Mouse (Mus musculus): ENCODE measurements around the gene Syngr2. TPM values are rescaled to one million over a fixed set of nuclear protein-coding genes. Genes with fewer than 3 reads are reported as not detected.
A peak's percentile ranks its signal among the peaks of the same experiment; 100 is the strongest.
"Not testable (repeated sequence)": the region's sequence is repeated elsewhere in the genome, so short reads cannot be mapped to it uniquely, and the experiment has no call there.

Syngr2 gene
- polyA plus RNA-seq, 1 experiment, result 188 TPM

DNA sequence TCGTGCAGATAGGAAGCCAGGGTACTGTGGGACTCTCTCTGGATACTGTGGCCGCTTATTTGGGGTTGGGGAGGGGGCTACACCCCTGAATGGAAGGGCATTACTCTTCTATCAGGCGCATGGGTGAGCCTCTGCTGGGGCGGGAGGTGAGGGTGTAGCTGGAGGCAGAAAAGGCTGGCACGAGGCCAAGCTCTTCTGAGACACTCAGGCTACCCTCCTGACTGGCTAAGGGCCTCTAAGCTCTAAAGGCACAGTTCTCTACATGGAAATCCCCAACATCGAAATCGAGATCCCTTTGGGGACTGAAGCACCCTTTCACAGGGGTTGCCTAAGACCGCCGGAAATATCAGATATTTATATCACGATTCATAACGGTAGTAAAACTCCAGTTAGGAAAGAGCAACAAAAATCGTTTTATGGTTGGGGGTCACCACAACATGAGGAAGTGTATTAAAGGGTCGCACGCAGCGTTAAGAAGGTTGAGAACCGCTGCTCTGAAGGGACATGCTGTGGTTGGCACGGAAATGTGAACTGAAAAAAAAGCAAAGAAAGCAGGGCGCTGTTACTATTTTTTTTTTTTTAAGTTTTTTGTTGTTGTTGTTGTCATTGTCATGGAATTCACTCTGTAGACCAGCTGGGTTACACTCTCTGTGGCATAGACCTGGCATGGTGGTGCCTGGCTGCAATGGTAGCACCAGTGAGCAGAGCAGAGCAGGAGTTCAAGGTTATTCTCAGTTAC is 18.9 kb downstream of the Syngr2 start:
- no peak for TF ChIP-seq POLR2A (IDR thresholded peaks at IDR 0.05; ENCODE audit: low read depth, low read length)
- no peak for TF ChIP-seq CTCF (IDR thresholded peaks at IDR 0.05; ENCODE audit: extremely low read depth, insufficient read depth, insufficient read length, insufficient replicate concordance)
- DNase-seq (ENCODE audit: low read depth in 1 of 2, low spot score in 2 of 2), result peak; percentile 72 to 74
- no peaks in the 10 kb centered on the region for H3K27me3 ChIP-seq (ENCODE audit: control insufficient read depth, insufficient read depth, low read length)
- 15% methylated on average over 18 of the region's 18 CpGs for WGBS
- H3K27ac ChIP-seq (ENCODE audit: insufficient read depth, low read length), result peak overlapping the region; percentile 94
- H3K4me3 ChIP-seq (ENCODE audit: extremely low read depth, insufficient read depth, insufficient read length), result peak overlapping the region; percentile 28; the same call in 1 of the 2 replicates
- peaks cover 27% of the 10 kb centered on the region; the same call in 1 of the 2 replicates for H3K4me1 ChIP-seq (ENCODE audit: control insufficient read depth, insufficient read depth, insufficient read length)
- no peaks in the 10 kb centered on the region for H3K36me3 ChIP-seq (ENCODE audit: control insufficient read depth, insufficient read depth, low read length)

GRCm38 (mm10) chr11:117828888-117829604 is 19.6 kb downstream of the Syngr2 start:
- H3K36me3 ChIP-seq (ENCODE audit: control insufficient read depth, insufficient read depth, low read length), result no peaks in the 10 kb centered on the region
- H3K27me3 ChIP-seq (ENCODE audit: control insufficient read depth, insufficient read depth, low read length), result no peaks in the 10 kb centered on the region
- no peak overlapping the region for H3K4me3 ChIP-seq (ENCODE audit: extremely low read depth, insufficient read depth, insufficient read length)
- peak overlapping the region; percentile 94 for H3K27ac ChIP-seq (ENCODE audit: insufficient read depth, low read length)
- no peak for DNase-seq (ENCODE audit: low read depth in 1 of 2, low spot score in 2 of 2)
- TF ChIP-seq CTCF (IDR thresholded peaks at IDR 0.05; ENCODE audit: extremely low read depth, insufficient read depth, insufficient read length, insufficient replicate concordance) (no peak), POLR2A (IDR thresholded peaks at IDR 0.05; ENCODE audit: low read depth, low read length) (no peak)
- peaks cover 27% of the 10 kb centered on the region; the same call in 1 of the 2 replicates for H3K4me1 ChIP-seq (ENCODE audit: control insufficient read depth, insufficient read depth, insufficient read length)
- 49% methylated on average over 9 of the region's 9 CpGs for WGBS

GRCm38 (mm10) chr11:117829671-117830215 is 20.3 kb downstream of the Syngr2 start:
- Histone ChIP-seq H3K4me3 (ENCODE audit: extremely low read depth, insufficient read depth, insufficient read length) (no peak overlapping the region), H3K27me3 (ENCODE audit: control insufficient read depth, insufficient read depth, low read length) (no peaks in the 10 kb centered on the region), H3K4me1 (ENCODE audit: control insufficient read depth, insufficient read depth, insufficient read length) (peaks cover 22% of the 10 kb centered on the region; the same call in 1 of the 2 replicates), H3K36me3 (ENCODE audit: control insufficient read depth, insufficient read depth, low read length) (no peaks in the 10 kb centered on the region), H3K27ac (ENCODE audit: insufficient read depth, low read length) (peak overlapping the region; percentile 94)
- WGBS, result 78% methylated on average over 2 of the region's 2 CpGs
- DNase-seq (ENCODE audit: low read depth in 1 of 2, low spot score in 2 of 2), result no peak
- TF ChIP-seq CTCF (IDR thresholded peaks at IDR 0.05; ENCODE audit: extremely low read depth, insufficient read depth, insufficient read length, insufficient replicate concordance) (no peak), POLR2A (IDR thresholded peaks at IDR 0.05; ENCODE audit: low read depth, low read length) (no peak)

- Histone ChIP-seq H3K27me3 (ENCODE audit: control insufficient read depth, insufficient read depth, low read length) (no peaks in the 10 kb centered on the region), H3K36me3 (ENCODE audit: control insufficient read depth, insufficient read depth, low read length) (no peaks in the 10 kb centered on the region; the same call in 1 of the 2 replicates), H3K4me1 (ENCODE audit: control insufficient read depth, insufficient read depth, insufficient read length) (peaks cover 18% of the 10 kb centered on the region; the same call in 1 of the 2 replicates), H3K4me3 (ENCODE audit: extremely low read depth, insufficient read depth, insufficient read length) (no peak overlapping the region), H3K27ac (ENCODE audit: insufficient read depth, low read length) (peak overlapping the region; percentile 94)
- DNase-seq (ENCODE audit: low read depth in 1 of 2, low spot score in 2 of 2), result no peak
- TF ChIP-seq POLR2A (IDR thresholded peaks at IDR 0.05; ENCODE audit: low read depth, low read length), result no peak
- no peak for TF ChIP-seq CTCF (IDR thresholded peaks at IDR 0.05; ENCODE audit: extremely low read depth, insufficient read depth, insufficient read length, insufficient replicate concordance)
- WGBS, result 76% methylated on average over 9 of the region's 9 CpGs
Observed at GRCm38 (mm10) chr11:117830401-117830800, 20.9 kb downstream of the Syngr2 start.

DNA sequence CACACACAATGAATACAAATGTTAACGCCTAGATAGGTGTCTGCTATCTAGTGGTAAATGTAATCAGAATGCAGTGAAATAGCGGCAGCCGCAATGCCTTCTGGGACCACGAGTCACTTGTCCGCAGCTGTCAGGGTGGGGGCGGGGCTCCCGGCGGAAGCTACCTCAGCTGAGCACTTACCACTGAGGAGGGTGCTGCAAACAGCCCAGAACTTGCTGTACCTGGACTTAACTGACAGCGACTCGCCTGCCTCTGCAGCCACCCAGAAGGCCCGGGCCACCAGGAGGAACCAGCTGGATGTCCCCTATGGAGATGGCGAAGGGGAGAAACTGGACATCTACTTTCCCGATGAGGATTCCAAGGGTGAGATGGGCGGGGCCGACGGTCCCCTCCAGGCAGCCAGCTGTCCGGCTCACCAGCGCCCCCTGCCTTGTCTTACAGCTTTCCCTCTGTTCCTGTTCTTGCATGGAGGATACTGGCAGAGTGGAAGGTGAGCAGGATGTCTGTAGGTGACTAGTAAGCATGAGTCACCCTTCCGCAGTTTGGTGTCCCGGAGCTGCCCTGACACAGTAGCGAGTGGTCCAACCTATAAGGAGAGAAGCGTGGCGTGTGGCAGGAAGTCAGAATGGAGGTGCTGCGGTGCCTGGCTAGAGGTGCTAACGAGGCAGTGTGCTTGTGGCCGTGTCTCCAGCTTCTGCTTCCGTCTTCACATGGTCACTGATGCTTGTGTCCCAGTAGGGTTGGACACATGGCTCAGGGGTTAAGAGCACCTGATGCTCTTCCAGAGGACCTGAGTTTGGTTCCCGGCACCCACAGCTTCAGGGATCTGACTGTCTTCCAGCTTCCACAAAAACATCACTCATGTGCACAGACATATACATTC is 22.9 kb downstream of the Syngr2 start:
- DNase-seq (ENCODE audit: low read depth in 1 of 2, low spot score in 2 of 2), result peak; percentile 89 to 91
- peaks cover 15% of the 10 kb centered on the region; the same call in 1 of the 2 replicates for H3K4me1 ChIP-seq (ENCODE audit: control insufficient read depth, insufficient read depth, insufficient read length)
- no peaks in the 10 kb centered on the region; the same call in 1 of the 2 replicates for H3K36me3 ChIP-seq (ENCODE audit: control insufficient read depth, insufficient read depth, low read length)
- peak overlapping the region; percentile 67 for H3K4me3 ChIP-seq (ENCODE audit: extremely low read depth, insufficient read depth, insufficient read length)
- TF ChIP-seq POLR2A (IDR thresholded peaks at IDR 0.05; ENCODE audit: low read depth, low read length) (peak; percentile 24; the same call in 1 of the 2 replicates), CTCF (IDR thresholded peaks at IDR 0.05; ENCODE audit: extremely low read depth, insufficient read depth, insufficient read length, insufficient replicate concordance) (peak; percentile 78)
- H3K27ac ChIP-seq (ENCODE audit: insufficient read depth, low read length), result peak overlapping the region; percentile 87
- H3K27me3 ChIP-seq (ENCODE audit: control insufficient read depth, insufficient read depth, low read length), result no peaks in the 10 kb centered on the region
- 5% methylated on average over 28 of the region's 28 CpGs for WGBS

GRCm38 (mm10) chr11:117833509-117833908 is 24.0 kb downstream of the Syngr2 start:
- 78% methylated on average over 6 of the region's 6 CpGs for WGBS
- not testable (repeated sequence) for H3K4me3 ChIP-seq (ENCODE audit: extremely low read depth, insufficient read depth, insufficient read length); DNase-seq (ENCODE audit: low read depth in 1 of 2, low spot score in 2 of 2); H3K27me3 ChIP-seq (ENCODE audit: control insufficient read depth, insufficient read depth, low read length); H3K27ac ChIP-seq (ENCODE audit: insufficient read depth, low read length); H3K36me3 ChIP-seq (ENCODE audit: control insufficient read depth, insufficient read depth, low read length); H3K4me1 ChIP-seq (ENCODE audit: control insufficient read depth, insufficient read depth, insufficient read length)

Data from spleen, adult 2 months (tissue).